Mouse (Mus musculus) C2C12 (cell line): ENCODE data around the gene Bcl11b. TPM values are rescaled to one million over a fixed set of nuclear protein-coding genes. Genes with fewer than 3 reads are reported as not detected.

Source experiments
- H3K27me3 ChIP-seq: one replicate; pipeline ENCODE4 v1.6.1; 2011; ENCODE audit not compliant: control insufficient read depth, insufficient read depth, insufficient read length
- H3K36me3 ChIP-seq: one replicate; pipeline ENCODE4 v1.6.1; 2011; ENCODE audit not compliant: control insufficient read depth, insufficient read depth
- H3K4me3 ChIP-seq: one replicate; pipeline ENCODE4 v1.5.1; 2011; ENCODE audit warnings: mild to moderate bottlenecking, control low read depth; ENCODE audit not compliant: poor library complexity, insufficient read depth, severe bottlenecking
- H3K79me2 ChIP-seq: one replicate; pipeline ENCODE4 v1.6.1; 2011; ENCODE audit not compliant: control insufficient read depth, insufficient read depth
- H3K79me3 ChIP-seq: one replicate; pipeline ENCODE4 v1.6.1; 2011; ENCODE audit warnings: low read depth, control low read depth
- H3ac ChIP-seq: one replicate; pipeline ENCODE3; 2011; ENCODE audit warnings: low read depth; ENCODE audit not compliant: control insufficient read depth, insufficient read length
- CEBPB ChIP-seq: IDR thresholded peaks from one replicate; pipeline ENCODE4 v1.6.1; 2011; ENCODE audit warnings: low read depth, mild to moderate bottlenecking, control low read depth, moderate library complexity
- CTCF ChIP-seq: IDR thresholded peaks from one replicate; pipeline ENCODE4 v1.5.1; 2011; ENCODE audit not compliant: control insufficient read depth, insufficient read depth, insufficient read length
- FOSL1 ChIP-seq: IDR thresholded peaks from one replicate; pipeline ENCODE4 v1.8.0; 2011; ENCODE audit warnings: mild to moderate bottlenecking, low read length; ENCODE audit not compliant: poor library complexity, insufficient read depth, severe bottlenecking
- MAX ChIP-seq: IDR thresholded peaks from one replicate; pipeline ENCODE4 v1.6.1; 2011; ENCODE audit warnings: mild to moderate bottlenecking, control low read depth
- MYOD1 ChIP-seq: IDR thresholded peaks from one replicate; pipeline ENCODE4 v1.6.1; 2011; ENCODE audit warnings: low read depth; ENCODE audit not compliant: control insufficient read depth, insufficient read length
- MYOG ChIP-seq: IDR thresholded peaks from one replicate; pipeline ENCODE4 v1.6.1; 2011; ENCODE audit not compliant: control insufficient read depth, insufficient read length; ENCODE audit errors: extremely low read depth
- USF1 ChIP-seq: IDR thresholded peaks from one replicate; pipeline ENCODE4 v1.6.1; 2011; ENCODE audit warnings: low read depth, mild to moderate bottlenecking, control low read depth, moderate library complexity
- polyA plus RNA-seq: library from polyadenylated mRNA; unstranded; fragments of >200 nt; fragmentation: generic; extraction: Trizol; gene quantifications from one replicate; pipeline ENCODE4 v1.2.1, GENCODE M21; 2012; ENCODE audit warnings: missing spikeins

Gene Bcl11b
- polyA plus RNA-seq, 1 experiment = not detected

DNA sequence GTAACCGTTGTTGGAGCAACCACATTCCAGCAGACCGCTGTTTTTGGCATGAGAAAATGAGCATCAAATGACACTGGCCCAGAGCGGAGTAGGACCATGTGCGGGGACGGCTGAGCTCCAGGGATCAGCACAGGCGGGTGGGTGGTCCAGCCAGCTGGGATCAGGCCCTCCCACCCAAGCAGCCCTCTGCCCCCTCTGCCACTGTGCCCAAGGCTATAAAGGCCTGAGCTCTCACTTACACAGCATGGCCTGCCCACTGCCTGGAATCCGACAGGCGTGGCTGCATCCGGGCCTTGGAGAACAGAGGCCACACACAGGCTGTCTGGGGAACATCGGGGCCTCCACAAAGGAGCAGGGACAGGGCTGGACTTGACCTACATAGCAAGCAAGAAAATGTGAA, 113.6 kb downstream of the Bcl11b start:
- peaks cover 6% of the 10 kb centered on the region for H3K27me3 ChIP-seq
- no peak overlapping the region for H3K4me3 ChIP-seq
- H3K36me3 ChIP-seq = no peaks in the 10 kb centered on the region
- no peaks in the 10 kb centered on the region for H3K79me3 ChIP-seq
- no peak for TF ChIP-seq CEBPB
- TF ChIP-seq USF1 = no peak
- no peak for TF ChIP-seq MYOD1
- no peak for TF ChIP-seq FOSL1
- TF ChIP-seq MAX = no peak
- no peak for TF ChIP-seq MYOG
- TF ChIP-seq CTCF = no peak
- no peaks in the 10 kb centered on the region for H3K79me2 ChIP-seq
- no peak overlapping the region for H3ac ChIP-seq

DNA sequence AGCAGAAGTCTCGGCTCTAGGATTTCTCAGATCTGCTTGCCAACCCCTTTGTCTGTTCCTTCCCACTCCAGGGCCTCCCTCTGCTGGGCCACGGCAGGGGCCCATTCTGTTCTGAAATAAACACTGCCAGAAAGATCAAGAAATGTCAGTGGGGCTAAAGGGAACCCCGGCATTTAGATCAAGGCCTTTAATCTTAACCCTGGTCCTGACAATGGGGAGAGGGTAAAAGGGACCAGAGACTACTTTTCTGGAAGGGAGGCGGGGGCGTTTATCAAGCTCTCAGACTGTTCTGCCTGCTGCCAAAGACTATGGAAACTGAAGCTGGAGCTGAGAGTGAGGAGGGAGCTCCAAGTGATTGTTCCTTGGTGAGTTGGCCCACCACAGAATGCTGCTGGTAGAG, 114.8 kb downstream of the Bcl11b start:
- Histone ChIP-seq H3K4me3 (no peak overlapping the region), H3K79me2 (no peaks in the 10 kb centered on the region), H3ac (no peak overlapping the region), H3K27me3 (no peaks in the 10 kb centered on the region), H3K36me3 (no peaks in the 10 kb centered on the region), H3K79me3 (no peaks in the 10 kb centered on the region)
- TF ChIP-seq MAX (no peak), MYOG (no peak), CEBPB (no peak), FOSL1 (no peak), USF1 (no peak), MYOD1 (no peak), CTCF (no peak)

DNA sequence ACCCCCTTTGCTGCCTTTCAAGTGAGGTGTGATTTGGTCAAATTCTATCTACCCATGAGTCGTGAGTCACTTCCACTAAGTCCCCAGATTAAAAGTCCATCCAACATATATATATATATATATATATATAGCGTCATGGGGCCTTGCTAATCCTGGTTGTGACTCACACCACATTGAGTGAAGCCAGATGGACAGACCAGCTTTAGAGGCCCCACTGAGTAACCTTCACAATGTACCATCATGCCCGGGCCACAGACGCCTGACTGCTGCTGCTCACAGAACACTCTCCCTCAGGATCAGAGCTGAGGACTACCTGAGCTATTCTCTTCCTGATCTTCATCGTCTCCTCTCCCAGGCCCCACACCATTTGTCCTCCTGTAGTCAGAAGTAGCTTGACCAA, 115.4 kb downstream of the Bcl11b start:
- Histone ChIP-seq H3K79me3 (no peaks in the 10 kb centered on the region), H3ac (no peak overlapping the region), H3K79me2 (no peaks in the 10 kb centered on the region), H3K4me3 (no peak overlapping the region), H3K36me3 (no peaks in the 10 kb centered on the region), H3K27me3 (no peaks in the 10 kb centered on the region)
- TF ChIP-seq MYOD1 (no peak), MAX (no peak), FOSL1 (no peak), MYOG (no peak), USF1 (no peak), CTCF (no peak), CEBPB (no peak)

DNA sequence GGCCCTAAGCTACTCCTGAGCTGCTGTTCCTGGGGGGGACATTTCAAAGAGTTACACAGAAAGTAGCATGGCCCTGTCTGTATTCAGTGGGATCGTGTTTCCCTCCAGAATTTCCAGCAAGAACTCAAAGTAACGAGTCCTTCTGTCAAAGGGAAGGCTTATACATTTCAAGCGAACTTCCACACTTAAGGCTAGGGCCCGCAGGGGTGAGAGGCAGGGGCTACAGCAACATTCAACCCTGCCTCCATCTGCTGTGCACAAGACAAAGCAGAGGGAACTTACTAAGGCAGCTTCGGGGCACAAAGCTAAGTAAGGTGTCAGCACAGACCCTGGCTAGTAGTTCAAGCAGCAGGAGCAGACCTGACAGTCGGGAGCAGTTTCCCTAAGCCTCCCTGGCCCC, 115.8 kb downstream of the Bcl11b start:
- Histone ChIP-seq H3K36me3 (no peaks in the 10 kb centered on the region), H3K27me3 (no peaks in the 10 kb centered on the region), H3K79me2 (no peaks in the 10 kb centered on the region), H3K4me3 (no peak overlapping the region), H3K79me3 (no peaks in the 10 kb centered on the region), H3ac (no peak overlapping the region)
- TF ChIP-seq FOSL1 (no peak), MYOG (no peak), MAX (no peak), CTCF (no peak), MYOD1 (no peak), CEBPB (no peak), USF1 (no peak)

DNA sequence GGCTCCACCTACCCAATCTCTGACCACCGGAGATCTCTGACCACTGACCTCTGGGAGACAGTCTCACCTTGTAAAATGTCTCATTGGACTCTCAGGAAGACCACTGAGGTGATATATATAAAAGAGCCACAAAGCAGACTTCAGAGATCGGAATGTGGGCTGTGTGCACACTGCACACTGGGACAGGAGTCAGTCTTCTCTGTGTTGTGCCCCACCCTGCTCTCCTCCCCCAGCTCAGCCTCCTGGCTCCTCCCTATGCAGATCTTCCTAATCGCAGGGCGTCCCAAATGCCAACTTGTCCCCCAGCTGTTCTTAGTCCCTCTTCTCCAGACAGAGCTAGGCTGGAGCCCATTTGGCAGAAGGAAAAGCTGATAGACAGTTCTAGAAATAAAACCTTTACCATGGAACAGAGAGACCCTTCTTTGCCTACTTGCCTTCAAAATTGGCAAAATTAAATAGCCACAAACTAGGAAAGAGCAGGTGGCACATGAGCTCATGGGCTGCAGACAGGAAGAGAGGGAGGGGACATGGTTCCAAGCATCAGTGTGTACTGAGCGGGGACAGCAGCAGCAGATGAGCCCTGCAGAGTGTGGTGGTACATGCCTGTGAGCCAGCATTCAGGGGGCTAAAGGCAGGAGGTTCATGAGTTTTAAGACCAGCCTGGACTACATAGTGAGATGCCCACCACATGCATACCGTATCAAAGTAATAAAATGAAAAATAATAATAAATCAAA, 118.9 kb downstream of the Bcl11b start:
- no peaks in the 10 kb centered on the region for H3K79me2 ChIP-seq
- no peaks in the 10 kb centered on the region for H3K79me3 ChIP-seq
- TF ChIP-seq MYOD1 = no peak
- no peak for TF ChIP-seq CTCF
- no peak for TF ChIP-seq USF1
- TF ChIP-seq MAX = no peak
- no peak for TF ChIP-seq CEBPB
- H3K36me3 ChIP-seq = no peaks in the 10 kb centered on the region
- no peak overlapping the region for H3K4me3 ChIP-seq
- no peaks in the 10 kb centered on the region for H3K27me3 ChIP-seq
- H3ac ChIP-seq = no peak overlapping the region
